Mouse (Mus musculus): Measurements from ENCODE around the gene Vmn2r29.
"Not testable (repeated sequence)": the region's sequence is repeated elsewhere in the genome, so short reads cannot be mapped to it uniquely, and the experiment has no call there.

Vmn2r29 gene

GRCm38 (mm10) chr7:7247228-7247627 lies at the start of gene Vmn2r29:
Gene Vmn2r29 (minus strand): TSS chr7:7247328.
- CTCF ChIA-PET: not testable (repeated sequence)

DNA sequence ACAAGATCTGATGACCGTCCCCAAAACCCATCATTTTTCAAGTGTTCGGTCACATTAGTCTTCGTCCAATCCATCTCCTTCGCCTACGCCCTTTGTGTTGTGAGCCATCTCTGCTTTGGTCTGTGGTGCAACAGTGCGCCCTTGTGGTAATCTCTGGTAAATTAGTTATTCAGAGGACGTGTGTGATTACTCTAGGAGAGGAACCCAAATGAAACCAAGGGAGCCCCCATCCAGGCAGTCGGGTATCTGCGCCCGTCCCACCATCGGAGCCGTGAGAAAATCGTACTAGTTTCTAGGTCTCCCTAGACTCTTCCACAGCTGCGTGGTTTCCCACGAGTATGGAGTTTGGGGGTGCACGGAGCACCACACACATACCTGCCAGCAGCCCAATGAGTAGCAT lies 48.5 kb upstream of the Vmn2r29 start:
- POLR2A ChIA-PET: no interaction called here
- CTCF ChIA-PET: no interaction called here

More at GRCm38 (mm10) chr7:7247228-7247627, at the start of gene Vmn2r29:
- POLR2A ChIA-PET: not testable (repeated sequence)

GRCm38 (mm10) chr7:7281383-7281782 lies 34.3 kb upstream of the Vmn2r29 start:
- ChIA-PET CTCF (no interaction called here), POLR2A (no interaction called here)

DNA sequence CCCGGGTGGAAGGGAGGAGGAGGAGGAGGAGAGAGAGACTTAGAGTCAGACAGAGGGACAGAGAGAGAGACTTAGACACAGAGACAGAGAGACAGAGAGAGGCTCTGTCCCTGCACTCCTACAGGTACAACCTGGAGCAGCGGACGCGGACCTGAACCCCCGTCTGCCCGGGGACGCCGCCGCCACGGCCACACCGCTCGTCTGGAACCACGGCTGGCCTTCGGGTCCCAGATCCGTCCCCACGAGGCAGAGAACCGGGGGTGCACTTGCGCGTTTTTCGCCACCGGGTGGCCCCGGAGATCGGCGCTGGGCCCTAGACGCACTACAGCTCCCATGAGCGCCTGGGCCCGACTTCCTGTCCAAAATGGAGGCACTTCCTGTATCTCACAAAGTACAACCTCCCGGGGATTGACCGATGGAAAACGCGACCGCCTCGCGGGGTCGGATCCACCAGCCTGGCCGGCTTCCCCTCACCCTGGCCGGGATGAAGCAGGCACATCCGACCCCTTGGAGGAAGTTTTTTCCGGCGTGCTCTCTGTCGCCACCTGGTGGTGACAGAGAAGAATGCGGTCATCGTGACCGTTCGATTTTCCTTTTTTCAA lies 30.9 kb upstream of the Vmn2r29 start, which contains the start of gene Gm45844:
Gene Gm45844, minus strand, starts transcription at position 324 of the 602 bp plus-strand sequence.
- CTCF ChIA-PET, POLR2A ChIA-PET: not testable (repeated sequence)

- CTCF ChIA-PET, POLR2A ChIA-PET: not testable (repeated sequence)
These were observed 30.4 kb upstream of the Vmn2r29 start for GRCm38 (mm10) chr7:7277556-7277955.

GRCm38 (mm10) chr7:7209313-7210151 lies 37.6 kb downstream of the Vmn2r29 start, which contains the start of gene Zfp772:
Gene Zfp772 (minus strand): TSS chr7:7209998.
- CTCF ChIA-PET, POLR2A ChIA-PET: not testable (repeated sequence)

- ChIA-PET POLR2A (interaction anchor here in 3 of 4 experiments (0.6 to 4.1 kb wide), 14 partner anchors 10 to 826 kb away, joined by 3 to 32 read pairs (median 4); partner anchors contain the start of genes Zfp418 (in 2 of the 3), Zfp773 (in 1 of the 3), Zfp78 (in 1 of the 3) and Zfp954 (in 1 of the 3)), CTCF (interaction anchor here (0.6 to 3.3 kb wide), 23 partner anchors 16 to 666 kb away, joined by 3 to 19 read pairs (median 4); partner anchors contain the start of genes Zfp773 (in 3 of the 4), Zfp418 (in 1 of the 4) and Zfp954 (in 1 of the 4))
These were observed 58.8 kb downstream of the Vmn2r29 start for GRCm38 (mm10) chr7:7188191-7188942.

DNA sequence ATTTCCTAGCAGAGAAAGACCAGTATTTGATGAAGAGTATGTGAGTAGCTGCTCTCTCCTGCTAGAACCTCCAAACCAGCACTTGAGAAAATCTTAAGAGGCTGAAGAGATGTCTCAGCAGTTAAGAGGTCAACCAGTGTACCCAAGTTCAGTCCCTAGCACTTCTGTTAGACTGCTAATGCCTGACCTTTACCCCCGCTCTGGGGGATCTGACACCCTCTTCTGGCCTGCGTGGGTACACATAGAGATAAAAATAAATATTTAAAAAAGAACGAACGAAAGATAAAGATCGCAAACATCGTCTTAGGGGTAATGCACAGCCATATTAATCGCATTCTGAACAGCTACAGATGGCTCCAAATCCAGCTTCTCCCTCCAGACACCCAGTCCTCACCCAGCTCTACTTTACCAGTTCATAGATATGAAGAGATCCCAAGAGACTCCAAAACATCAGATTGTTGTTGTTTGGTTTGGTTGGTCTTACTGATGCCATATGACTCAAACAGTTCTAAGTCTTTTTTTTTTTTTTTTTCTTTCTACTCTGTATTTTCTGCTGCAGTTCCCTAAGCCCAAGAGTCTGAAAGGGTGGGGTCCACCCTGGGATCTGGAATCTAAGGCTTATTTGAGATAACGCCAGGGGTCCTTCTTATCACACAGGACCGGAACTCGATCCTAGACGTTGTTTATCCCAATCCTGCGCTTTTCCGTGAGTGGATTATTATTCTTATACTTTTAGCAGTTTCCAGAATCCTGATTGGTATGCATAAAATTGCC lies 59.5 kb downstream of the Vmn2r29 start:
- CTCF ChIA-PET: interaction anchor here (0.6 to 3.3 kb wide), 23 partner anchors 15 to 835 kb away, joined by 3 to 19 read pairs (median 4); partner anchors contain the start of genes Zfp773 (in 3 of the 4), Zfp954 (in 2 of the 4) and Zfp418 (in 1 of the 4)
- POLR2A ChIA-PET: interaction anchor here in 3 of 4 experiments (0.6 to 4.1 kb wide), 15 partner anchors 9 to 844 kb away, joined by 3 to 32 read pairs (median 4); partner anchors contain the start of genes Zfp418 (in 2 of the 3), Zfp773 (in 1 of the 3), Zfp78 (in 1 of the 3) and Zfp954 (in 1 of the 3)

DNA sequence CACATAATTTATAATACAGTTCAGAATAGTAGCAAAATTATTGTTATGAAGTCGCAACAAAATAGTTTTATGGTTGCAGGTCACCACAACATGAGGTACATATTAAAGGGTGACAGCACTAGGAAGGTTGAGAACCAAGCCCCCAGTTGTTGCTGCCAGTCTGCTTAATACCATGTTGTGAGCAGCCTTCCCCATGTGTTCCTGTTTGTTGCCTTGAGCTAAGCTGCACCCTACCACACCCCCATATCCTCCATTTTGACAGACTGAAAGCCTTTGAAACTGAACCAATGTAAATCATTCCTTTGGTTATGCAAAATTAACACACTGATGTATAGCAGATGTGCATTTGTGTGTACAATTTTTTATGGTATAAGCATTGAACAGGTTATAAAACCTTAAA lies 61.2 kb downstream of the Vmn2r29 start:
- ChIA-PET POLR2A (interaction anchor here in 2 of 4 experiments (0.6 to 4.1 kb wide), 2 partner anchors 10 to 12 kb away, joined by 3 to 32 read pairs; partner anchors contain the start of gene Zfp418 (in 1 of the 2)), CTCF (interaction anchor here in 3 of 4 experiments (0.5 to 3.3 kb wide), 3 partner anchors 49 to 394 kb away, joined by 3 to 19 read pairs (median 3); partner anchors contain the start of gene Zfp773 (in 1 of the 3))
